Mouse (Mus musculus) megakaryocyte, embryonic 14.5 days (primary cell): ENCODE measurements at regions not wholly inside any gene's neighbourhood (a gene's known extent, or its start where the extent isn't known, plus 50 kb on each side); places are given as distances from the start of the nearest gene placed in this dataset.

Source experiments
- FLI1 ChIP-seq: IDR thresholded peaks from 2 replicates; pipeline ENCODE4 v1.6.1; 2012; ENCODE audit warnings: low read length, inconsistent platforms, mixed read lengths
- GATA1 ChIP-seq: IDR thresholded peaks from 3 replicates; pipeline ENCODE4 v1.6.1; 2012; ENCODE audit warnings: mixed read lengths, low read length, inconsistent platforms, borderline replicate concordance

GRCm38 (mm10) chr11:105520398-105520797 lies 63.9 kb upstream of the March10 start:
- no peak for TF ChIP-seq GATA1
- TF ChIP-seq FLI1 = no peak
